Mouse (Mus musculus): Measurements from ENCODE around the gene Tnk1.

GRCm38 (mm10) chr11:69870289-69871069 lies 11.9 kb upstream of the Tnk1 start:
- TF ChIP-seq CTCF (IDR thresholded peaks at IDR 0.05; ENCODE audit: low read depth) (no peak), EP300 (IDR thresholded peaks at IDR 0.05; ENCODE audit: low read depth) (no peak)
